Mouse (Mus musculus): ENCODE data around the gene Ptprk. TPM values are rescaled to one million over a fixed set of nuclear protein-coding genes. Genes with fewer than 3 reads are reported as not detected.

Gene Ptprk
- total and polyA plus RNA-seq, 3 experiments, result 8.6 to 21.0 (median 20.0) TPM

DNA sequence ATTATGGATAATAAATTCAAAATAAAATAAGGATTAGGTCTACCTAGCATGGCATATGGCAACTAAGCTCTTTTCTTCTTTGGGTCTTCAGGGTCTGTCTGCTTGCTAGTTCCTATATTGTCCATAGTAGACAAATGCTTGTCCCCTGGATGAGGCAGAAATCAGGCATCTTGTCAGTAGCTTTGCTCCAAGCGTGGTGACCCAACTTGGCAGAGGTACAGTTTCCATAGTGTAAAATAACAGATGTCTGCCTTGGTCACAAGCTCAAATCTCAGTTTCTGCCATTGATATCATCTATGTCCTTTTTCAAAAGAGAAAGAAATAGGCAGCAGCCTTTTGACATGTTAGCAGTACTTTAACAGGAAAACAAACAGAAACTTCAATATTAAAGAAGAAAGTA is 416.4 kb downstream of the Ptprk start:
- 35% methylated on average over 1 of the region's 1 CpGs for WGBS
- Histone ChIP-seq H3K27me3 (ENCODE audit: control insufficient read depth, insufficient read depth, low read length) (no peaks in the 10 kb centered on the region), H3K4me3 (no peak overlapping the region), H3K79me2 (replicated peaks; ENCODE audit: control insufficient read depth, insufficient read depth, low read length) (no peaks in the 10 kb centered on the region), H3K27ac (no peak overlapping the region), H3K36me3 (ENCODE audit: control insufficient read depth, insufficient read depth, low read length) (no peaks in the 10 kb centered on the region), H3K4me1 (ENCODE audit: control insufficient read depth, insufficient read depth, low read length) (peaks cover 1% of the 10 kb centered on the region; the same call in 1 of the 2 replicates), H3K9ac (ENCODE audit: low read depth, low read length) (no peak overlapping the region)
- TF ChIP-seq POLR2A (IDR thresholded peaks at IDR 0.05; ENCODE audit: insufficient read depth, low read depth, low read length), result no peak
- no peak for TF ChIP-seq EP300 (IDR thresholded peaks at IDR 0.05; ENCODE audit: insufficient read depth, low read depth, low read length)
- TF ChIP-seq CTCF (IDR thresholded peaks at IDR 0.05), result no peak
- intact Hi-C loops (cut with DNase I), result no loop called here
- no peak for DNase-seq

DNA sequence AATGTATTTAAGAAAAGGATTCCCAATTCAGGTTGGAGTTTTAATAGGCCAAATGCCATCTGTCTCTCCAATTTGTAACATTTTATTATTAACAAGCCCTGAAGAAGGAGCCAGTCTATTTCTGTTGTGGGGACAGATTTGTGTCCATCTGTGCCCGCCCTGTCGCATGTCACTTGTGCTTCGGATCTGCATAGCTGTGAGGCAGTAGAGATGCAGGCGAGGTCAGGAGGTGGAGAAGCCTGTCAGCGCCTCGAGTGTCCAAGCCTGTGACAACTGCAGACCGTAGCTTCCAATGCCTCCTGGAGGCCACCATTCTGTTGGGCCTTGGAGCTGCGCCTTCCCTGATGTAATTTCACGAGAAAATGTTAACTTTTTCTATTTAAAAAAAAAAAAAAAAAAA is 417.6 kb downstream of the Ptprk start:
- H3K27me3 ChIP-seq (ENCODE audit: control insufficient read depth, insufficient read depth, low read length), result no peaks in the 10 kb centered on the region
- 61% methylated on average over 9 of the region's 9 CpGs for WGBS
- H3K79me2 ChIP-seq (replicated peaks; ENCODE audit: control insufficient read depth, insufficient read depth, low read length), result no peaks in the 10 kb centered on the region
- no peak for TF ChIP-seq EP300 (IDR thresholded peaks at IDR 0.05; ENCODE audit: insufficient read depth, low read depth, low read length)
- TF ChIP-seq POLR2A (IDR thresholded peaks at IDR 0.05; ENCODE audit: insufficient read depth, low read depth, low read length), result no peak
- 0 out of 2 replicates have a peak, but pooled peaks have one; percentile 6 for TF ChIP-seq CTCF (IDR thresholded peaks at IDR 0.05)
- no peak overlapping the region for H3K9ac ChIP-seq (ENCODE audit: low read depth, low read length)
- no peak overlapping the region for H3K4me3 ChIP-seq
- no peaks in the 10 kb centered on the region for H3K36me3 ChIP-seq (ENCODE audit: control insufficient read depth, insufficient read depth, low read length)
- intact Hi-C loops (cut with DNase I), result no loop called here
- DNase-seq, result peak; percentile 37 to 41
- H3K27ac ChIP-seq, result peak overlapping the region; percentile 3; the same call in 1 of the 2 replicates
- H3K4me1 ChIP-seq (ENCODE audit: control insufficient read depth, insufficient read depth, low read length), result peaks cover 1% of the 10 kb centered on the region; the same call in 1 of the 2 replicates

DNA sequence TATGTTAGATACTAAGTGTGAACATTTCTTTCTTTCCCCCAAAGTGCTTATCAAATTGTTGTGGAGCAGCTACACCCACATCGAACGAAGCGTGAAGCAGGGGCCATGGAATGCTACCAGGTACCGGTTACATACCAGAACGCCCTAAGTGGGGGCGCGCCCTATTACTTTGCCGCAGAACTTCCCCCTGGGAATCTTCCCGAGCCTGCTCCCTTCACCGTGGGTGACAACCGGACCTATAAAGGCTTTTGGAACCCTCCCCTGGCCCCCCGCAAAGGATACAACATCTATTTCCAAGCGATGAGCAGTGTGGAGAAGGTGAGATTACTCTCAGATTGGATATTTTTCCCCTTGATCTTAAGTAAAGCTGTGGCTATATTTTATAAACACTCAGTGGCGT is 418.2 kb downstream of the Ptprk start:
- DNase-seq, result no peak

DNA sequence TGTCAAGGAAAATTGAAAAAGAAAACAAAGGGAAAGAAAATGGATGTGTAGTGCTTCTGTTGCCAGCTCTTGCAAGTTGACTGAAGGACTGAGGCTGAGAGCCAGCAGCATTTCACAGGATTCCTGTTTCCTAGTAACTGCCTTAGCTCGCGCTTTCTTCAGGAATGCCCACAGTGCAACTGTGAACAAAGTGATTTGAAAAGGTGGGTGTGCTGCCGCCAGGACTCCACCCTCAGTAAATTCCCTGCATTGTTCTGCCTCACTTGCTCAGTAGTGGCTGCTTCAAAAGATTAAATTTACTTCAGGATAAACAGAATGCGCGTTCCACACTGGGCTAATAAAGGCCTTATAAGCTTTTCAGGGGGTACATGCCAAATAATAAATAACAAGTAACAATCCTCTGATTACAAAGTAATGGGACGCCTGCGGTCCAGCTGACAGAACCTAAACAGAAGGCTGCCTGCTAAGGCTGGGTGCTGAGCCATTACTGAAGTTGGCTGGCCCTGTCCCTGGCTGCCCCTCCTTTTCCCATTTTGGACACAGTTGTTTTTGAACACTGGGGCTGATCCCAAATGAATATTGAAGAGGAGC is 418.7 kb downstream of the Ptprk start:
- H3K27me3 ChIP-seq (ENCODE audit: control insufficient read depth, insufficient read depth, low read length), result no peaks in the 10 kb centered on the region
- 47% methylated on average over 7 of the region's 7 CpGs for WGBS
- no peaks in the 10 kb centered on the region for H3K36me3 ChIP-seq (ENCODE audit: control insufficient read depth, insufficient read depth, low read length)
- intact Hi-C loops (cut with DNase I), result no loop called here
- H3K79me2 ChIP-seq (replicated peaks; ENCODE audit: control insufficient read depth, insufficient read depth, low read length), result no peaks in the 10 kb centered on the region
- H3K4me1 ChIP-seq (ENCODE audit: control insufficient read depth, insufficient read depth, low read length), result peaks cover 1% of the 10 kb centered on the region; the same call in 1 of the 2 replicates
- no peak overlapping the region for H3K9ac ChIP-seq (ENCODE audit: low read depth, low read length)
- peak; percentile 7 to 23 for DNase-seq
- H3K27ac ChIP-seq, result peak overlapping the region; percentile 33
- no peak overlapping the region for H3K4me3 ChIP-seq
- TF ChIP-seq CTCF (IDR thresholded peaks at IDR 0.05), result no peak
- TF ChIP-seq EP300 (IDR thresholded peaks at IDR 0.05; ENCODE audit: insufficient read depth, low read depth, low read length), result no peak
- no peak for TF ChIP-seq POLR2A (IDR thresholded peaks at IDR 0.05; ENCODE audit: insufficient read depth, low read depth, low read length)

More for the DNA sequence above, 418.2 kb downstream of the Ptprk start:
- Histone ChIP-seq H3K4me3 (no peak overlapping the region), H3K9ac (ENCODE audit: low read depth, low read length) (no peak overlapping the region), H3K4me1 (ENCODE audit: control insufficient read depth, insufficient read depth, low read length) (peaks cover 1% of the 10 kb centered on the region; the same call in 1 of the 2 replicates), H3K27ac (peak overlapping the region; percentile 33; the same call in 1 of the 2 replicates), H3K79me2 (replicated peaks; ENCODE audit: control insufficient read depth, insufficient read depth, low read length) (no peaks in the 10 kb centered on the region), H3K36me3 (ENCODE audit: control insufficient read depth, insufficient read depth, low read length) (no peaks in the 10 kb centered on the region), H3K27me3 (ENCODE audit: control insufficient read depth, insufficient read depth, low read length) (no peaks in the 10 kb centered on the region)
- WGBS, result 54% methylated on average over 14 of the region's 14 CpGs
- TF ChIP-seq POLR2A (IDR thresholded peaks at IDR 0.05; ENCODE audit: insufficient read depth, low read depth, low read length), result no peak
- no peak for TF ChIP-seq EP300 (IDR thresholded peaks at IDR 0.05; ENCODE audit: insufficient read depth, low read depth, low read length)
- no peak for TF ChIP-seq CTCF (IDR thresholded peaks at IDR 0.05)
- intact Hi-C loops (cut with DNase I), result no loop called here

DNA sequence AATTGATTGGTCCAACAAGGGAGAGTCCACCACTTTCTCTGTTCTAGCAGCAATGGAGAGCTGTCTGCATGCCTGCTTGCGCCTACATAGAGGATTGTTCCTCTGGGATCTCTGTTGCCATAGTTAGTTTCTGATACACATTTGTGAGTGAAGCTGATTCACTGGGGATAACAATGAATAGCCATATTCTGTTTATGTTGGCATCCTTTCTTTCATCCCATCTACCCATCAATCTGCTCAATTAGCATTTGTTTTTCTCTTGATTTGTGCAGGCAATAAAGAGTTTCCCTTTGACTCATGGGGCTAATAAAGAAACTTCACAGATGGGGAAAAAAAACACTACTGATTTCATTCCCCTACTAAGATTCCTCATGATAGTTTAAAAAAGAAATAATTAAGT is 423.2 kb downstream of the Ptprk start:
- no peak for TF ChIP-seq CTCF (IDR thresholded peaks at IDR 0.05)
- no peak for TF ChIP-seq POLR2A (IDR thresholded peaks at IDR 0.05; ENCODE audit: insufficient read depth, low read depth, low read length)
- no peak for TF ChIP-seq EP300 (IDR thresholded peaks at IDR 0.05; ENCODE audit: insufficient read depth, low read depth, low read length)
- Histone ChIP-seq H3K4me1 (ENCODE audit: control insufficient read depth, insufficient read depth, low read length) (peaks cover 1% of the 10 kb centered on the region; the same call in 1 of the 2 replicates), H3K9ac (ENCODE audit: low read depth, low read length) (no peak overlapping the region), H3K27ac (no peak overlapping the region), H3K36me3 (ENCODE audit: control insufficient read depth, insufficient read depth, low read length) (no peaks in the 10 kb centered on the region), H3K79me2 (replicated peaks; ENCODE audit: control insufficient read depth, insufficient read depth, low read length) (no peaks in the 10 kb centered on the region), H3K4me3 (no peak overlapping the region), H3K27me3 (ENCODE audit: control insufficient read depth, insufficient read depth, low read length) (no peaks in the 10 kb centered on the region)
- intact Hi-C loops (cut with DNase I), result no loop called here
- 93% methylated on average over 1 of the region's 1 CpGs for WGBS
- DNase-seq, result no peak

DNA sequence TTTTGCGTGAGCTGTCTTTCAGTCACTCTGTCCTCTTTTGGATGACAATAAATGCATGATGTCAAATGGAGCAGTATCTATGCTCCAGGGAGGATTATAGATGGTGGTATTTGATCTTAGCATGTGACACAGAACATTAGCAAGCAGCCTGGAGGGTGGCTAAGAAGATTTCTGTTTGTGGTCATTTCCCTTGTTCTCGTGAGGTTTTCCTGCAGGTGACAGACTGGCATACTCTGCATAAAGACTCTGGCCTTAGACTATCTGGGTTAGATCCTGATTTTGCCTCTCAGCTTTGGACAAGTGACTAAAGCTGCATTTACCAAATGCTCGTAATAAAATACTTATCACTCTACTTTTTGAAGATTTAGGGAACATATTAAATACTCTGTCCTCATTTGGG is 423.9 kb downstream of the Ptprk start:
- WGBS, result 86% methylated on average over 3 of the region's 3 CpGs
- H3K27ac ChIP-seq, result no peak overlapping the region
- no peak overlapping the region for H3K4me3 ChIP-seq
- no peaks in the 10 kb centered on the region for H3K4me1 ChIP-seq (ENCODE audit: control insufficient read depth, insufficient read depth, low read length)
- DNase-seq, result no peak
- no peaks in the 10 kb centered on the region for H3K79me2 ChIP-seq (replicated peaks; ENCODE audit: control insufficient read depth, insufficient read depth, low read length)
- intact Hi-C loops (cut with DNase I), result no loop called here
- no peaks in the 10 kb centered on the region for H3K27me3 ChIP-seq (ENCODE audit: control insufficient read depth, insufficient read depth, low read length)
- H3K9ac ChIP-seq (ENCODE audit: low read depth, low read length), result no peak overlapping the region
- H3K36me3 ChIP-seq (ENCODE audit: control insufficient read depth, insufficient read depth, low read length), result no peaks in the 10 kb centered on the region
- TF ChIP-seq POLR2A (IDR thresholded peaks at IDR 0.05; ENCODE audit: insufficient read depth, low read depth, low read length), result no peak
- no peak for TF ChIP-seq EP300 (IDR thresholded peaks at IDR 0.05; ENCODE audit: insufficient read depth, low read depth, low read length)
- no peak for TF ChIP-seq CTCF (IDR thresholded peaks at IDR 0.05)
